Mouse (Mus musculus) liver, postnatal 0 days (tissue): ENCODE measurements around the gene Grik4. TPM values are rescaled to one million over a fixed set of nuclear protein-coding genes. Genes with fewer than 3 reads are reported as not detected.
"Not testable (repeated sequence)": the region's sequence is repeated elsewhere in the genome, so short reads cannot be mapped to it uniquely, and the experiment has no call there.

ENCODE experiments used
- ATAC-seq: fragments of 200-750 bp; cut with Nextera tagmentation; 2 replicates; pipeline ENCODE4 v1.8.0; 2017; ENCODE audit warnings: mild to moderate bottlenecking, moderate library complexity
- DNase-seq: peaks from one replicate; pipeline ENCODE4 v3.0.0-alpha.2; 2016
- H3K27ac ChIP-seq: fragments of 300-500 bp; sonication (generic); 2 replicates; pipeline ENCODE4 v1.5.1; 2014; ENCODE audit warnings: antibody characterized with exemption, moderate library complexity, mild to moderate bottlenecking, low read depth
- H3K27me3 ChIP-seq: fragments of 300-500 bp; sonication (generic); 2 replicates; pipeline ENCODE4 v1.6.1; 2014; ENCODE audit warnings: low read length, control low read depth, mixed read lengths; ENCODE audit not compliant: insufficient read depth
- H3K36me3 ChIP-seq: fragments of 300-500 bp; sonication (generic); replicated peaks from 2 replicates; pipeline ENCODE4 v1.6.1; 2014; ENCODE audit warnings: mild to moderate bottlenecking, control low read depth, low read length, moderate library complexity, mixed read lengths; ENCODE audit not compliant: insufficient read depth
- H3K4me1 ChIP-seq: fragments of 300-500 bp; sonication (generic); 2 replicates; pipeline ENCODE4 v1.6.1; 2014; ENCODE audit warnings: antibody characterized with exemption, mild to moderate bottlenecking, control low read depth; ENCODE audit not compliant: insufficient read depth
- H3K4me2 ChIP-seq: fragments of 300-500 bp; sonication (generic); 2 replicates; pipeline ENCODE4 v1.6.1; 2014; ENCODE audit warnings: low read depth, mild to moderate bottlenecking, low read length, moderate library complexity, mixed read lengths
- H3K4me3 ChIP-seq: fragments of 300-500 bp; sonication (generic); 2 replicates; pipeline ENCODE4 v1.5.1; 2014; ENCODE audit warnings: low read depth, low read length
- H3K9ac ChIP-seq: fragments of 300-500 bp; sonication (generic); replicated peaks from 2 replicates; pipeline ENCODE4 v1.6.1; 2014; ENCODE audit warnings: mild to moderate bottlenecking, moderate library complexity
- H3K9me3 ChIP-seq: fragments of 300-500 bp; sonication (generic); 2 replicates; pipeline ENCODE4 v1.6.1; 2016; ENCODE audit warnings: mild to moderate bottlenecking, control low read depth, low read length, mixed read lengths
- CTCF ChIP-seq: sonication (generic); IDR thresholded peaks from 2 replicates; pipeline ENCODE4 v1.5.1; 2016; ENCODE audit warnings: antibody characterized with exemption, low read depth
- EP300 ChIP-seq: IDR thresholded peaks from 2 replicates; pipeline ENCODE4 v1.6.1; 2016; ENCODE audit warnings: antibody characterized with exemption, low read depth, mild to moderate bottlenecking
- WGBS: fragments of 180-500 bp; shearing (Covaris S2); extraction: QIAGEN DNeasy Blood & Tissue Kit; methylation state at CpG from one replicate; pipeline ENCODE4 v1.1.7; 2014; ENCODE audit not compliant: insufficient replicate concordance; 5-methylcytosine and 5-hydroxymethylcytosine counted together
- polyA plus RNA-seq: library from polyadenylated mRNA; unstranded; fragments of >200 nt; fragmentation: Nextera tagmentation; extraction: Ambion mirVana; gene quantifications from 2 replicates; pipeline ENCODE4 v1.2.1, GENCODE M21; 2015

Gene Grik4
- polyA plus RNA-seq, 1 experiment from 2014 or later, result 0.08 TPM

- H3K4me3 ChIP-seq, result no peak overlapping the region
- H3K4me1 ChIP-seq, result no peaks in the 10 kb centered on the region
- H3K36me3 ChIP-seq, result no peaks in the 10 kb centered on the region
- no peaks in the 10 kb centered on the region for H3K27me3 ChIP-seq
- no peak for TF ChIP-seq EP300
- no peak for TF ChIP-seq CTCF
- no peak overlapping the region for H3K9ac ChIP-seq
- no peak overlapping the region for H3K27ac ChIP-seq
- H3K9me3 ChIP-seq, result no peaks in the 10 kb centered on the region
- ATAC-seq, result no peak
- no peak for DNase-seq
- 55% methylated on average over 2 of the region's 2 CpGs for WGBS
- no peak overlapping the region for H3K4me2 ChIP-seq
Measured at GRCm38 (mm10) chr9:42786286-42786685, 158.0 kb downstream of the Grik4 start.

GRCm38 (mm10) chr9:42785173-42785830 is 159.0 kb downstream of the Grik4 start:
- Histone ChIP-seq H3K9ac (no peak overlapping the region), H3K36me3 (no peaks in the 10 kb centered on the region), H3K4me2 (no peak overlapping the region), H3K4me3 (no peak overlapping the region), H3K4me1 (no peaks in the 10 kb centered on the region), H3K27me3 (no peaks in the 10 kb centered on the region), H3K27ac (no peak overlapping the region), H3K9me3 (no peaks in the 10 kb centered on the region)
- no peak for TF ChIP-seq CTCF
- ATAC-seq (no peak), DNase-seq (no peak)
- WGBS, result 68% methylated on average over 10 of the region's 10 CpGs

- TF ChIP-seq CTCF (no peak), EP300 (no peak)
- no peak for DNase-seq
- Histone ChIP-seq H3K9me3 (no peaks in the 10 kb centered on the region), H3K27me3 (no peaks in the 10 kb centered on the region), H3K4me1 (peaks cover 3% of the 10 kb centered on the region; the same call in 1 of the 2 replicates), H3K4me2 (no peak overlapping the region), H3K9ac (no peak overlapping the region), H3K4me3 (no peak overlapping the region), H3K27ac (no peak overlapping the region), H3K36me3 (no peaks in the 10 kb centered on the region)
- no peak for ATAC-seq
- 56% methylated on average over 8 of the region's 8 CpGs for WGBS
Measured at GRCm38 (mm10) chr9:42783248-42783903, 160.9 kb downstream of the Grik4 start.

- WGBS, result 16% methylated on average over 21 of the region's 21 CpGs
- not testable (repeated sequence) for H3K27ac ChIP-seq
Measured at GRCm38 (mm10) chr9:42778471-42779263, 165.6 kb downstream of the Grik4 start.

GRCm38 (mm10) chr9:42777913-42778312 is 166.4 kb downstream of the Grik4 start:
- no peak overlapping the region for H3K9ac ChIP-seq
- 43% methylated on average over 8 of the region's 8 CpGs for WGBS
- no peaks in the 10 kb centered on the region for H3K36me3 ChIP-seq
- no peaks in the 10 kb centered on the region for H3K27me3 ChIP-seq
- H3K9me3 ChIP-seq, result no peaks in the 10 kb centered on the region
- no peak for DNase-seq
- TF ChIP-seq CTCF (no peak), EP300 (no peak)
- no peak overlapping the region for H3K27ac ChIP-seq
- H3K4me2 ChIP-seq, result no peak overlapping the region
- H3K4me3 ChIP-seq, result no peak overlapping the region
- peaks cover 3% of the 10 kb centered on the region; the same call in 1 of the 2 replicates for H3K4me1 ChIP-seq
- no peak for ATAC-seq

More at GRCm38 (mm10) chr9:42778471-42779263, 165.6 kb downstream of the Grik4 start:
- H3K4me3 ChIP-seq, H3K36me3 ChIP-seq, ATAC-seq, H3K9me3 ChIP-seq, H3K27me3 ChIP-seq, H3K4me2 ChIP-seq, H3K4me1 ChIP-seq, DNase-seq, H3K9ac ChIP-seq: not testable (repeated sequence)

- H3K4me2 ChIP-seq, result no peak overlapping the region
- peaks cover 3% of the 10 kb centered on the region; the same call in 1 of the 2 replicates for H3K4me1 ChIP-seq
- no peaks in the 10 kb centered on the region for H3K36me3 ChIP-seq
- H3K27me3 ChIP-seq, result no peaks in the 10 kb centered on the region
- no peak overlapping the region for H3K9ac ChIP-seq
- DNase-seq (no peak), ATAC-seq (no peak)
- no peak overlapping the region for H3K4me3 ChIP-seq
- no peak overlapping the region for H3K27ac ChIP-seq
- H3K9me3 ChIP-seq, result no peaks in the 10 kb centered on the region
- TF ChIP-seq EP300, result no peak
- 30% methylated on average over 9 of the region's 9 CpGs for WGBS
Measured at GRCm38 (mm10) chr9:42776804-42777203, 167.5 kb downstream of the Grik4 start.
